Mouse (Mus musculus): Measurements from ENCODE around the gene Olfr1359.
"Not testable (repeated sequence)": the region's sequence is repeated elsewhere in the genome, so short reads cannot be mapped to it uniquely, and the experiment has no call there.

Olfr1359 gene

DNA sequence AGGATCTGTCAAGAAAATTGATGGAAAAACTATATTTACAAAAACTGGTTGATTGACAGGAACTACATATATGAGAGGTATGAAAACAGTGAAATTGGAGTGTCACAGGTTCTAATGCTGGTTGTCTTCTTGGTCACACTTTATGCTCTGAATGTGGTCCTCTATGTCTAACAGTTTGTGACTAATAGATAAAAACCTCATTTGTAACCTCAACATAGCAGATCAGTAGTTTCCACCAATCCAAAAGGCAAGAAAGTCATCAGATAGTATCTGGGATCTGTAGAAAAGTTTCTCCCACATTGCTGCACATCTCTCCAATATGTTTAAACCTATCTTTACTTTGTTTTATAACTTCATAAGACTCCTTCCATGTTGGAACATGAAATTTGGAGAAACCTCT lies 53.5 kb downstream of the Olfr1359 start:
- ChIA-PET POLR2A (interaction anchor here in 3 of 4 experiments (1.2 to 16.3 kb wide), 15 partner anchors 8 to 292 kb away, joined by 3 to 823 read pairs (median 22); partner anchors contain the start of genes Hist1h3i (in 3 of the 3), Hist1h1b (in 2 of the 3), Hist1h2ai (in 2 of the 3) and Hist1h2an (in 2 of the 3)), CTCF (no interaction called here)

DNA sequence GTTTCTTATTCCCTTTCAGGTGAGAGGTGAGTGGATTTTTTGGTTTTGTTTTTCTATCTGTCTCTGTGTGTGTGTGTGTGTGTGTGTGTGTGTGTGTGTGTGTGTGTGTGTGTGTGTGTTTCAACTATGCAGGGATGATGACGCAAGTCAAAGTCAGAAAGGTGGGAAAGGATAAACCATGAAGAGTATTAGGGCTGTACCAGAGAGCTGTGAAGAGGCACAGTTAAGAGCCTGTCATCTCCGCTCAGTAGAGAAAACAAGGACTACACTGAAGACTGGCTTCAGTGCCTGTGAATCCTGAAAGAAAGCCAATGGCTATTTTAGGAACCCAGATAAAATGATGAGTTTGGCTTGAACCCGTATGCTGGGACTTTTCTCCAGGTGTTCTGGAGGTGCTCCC lies 53.9 kb downstream of the Olfr1359 start:
- ChIA-PET POLR2A (interaction anchor here (0.5 to 16.3 kb wide), 31 partner anchors 10 to 1833 kb away, joined by 3 to 823 read pairs (median 21); partner anchors contain the start of genes Hist1h1b (in 4 of the 4), Hist1h2an (in 4 of the 4), Hist1h2bp (in 4 of the 4) and Hist1h4j (in 4 of the 4)), CTCF (interaction anchor here in 1 of 4 experiments (1.0 kb wide), 1 partner anchor 17 kb away, joined by 3 read pairs; the partner anchor contains the start of gene Hist1h4j)

DNA sequence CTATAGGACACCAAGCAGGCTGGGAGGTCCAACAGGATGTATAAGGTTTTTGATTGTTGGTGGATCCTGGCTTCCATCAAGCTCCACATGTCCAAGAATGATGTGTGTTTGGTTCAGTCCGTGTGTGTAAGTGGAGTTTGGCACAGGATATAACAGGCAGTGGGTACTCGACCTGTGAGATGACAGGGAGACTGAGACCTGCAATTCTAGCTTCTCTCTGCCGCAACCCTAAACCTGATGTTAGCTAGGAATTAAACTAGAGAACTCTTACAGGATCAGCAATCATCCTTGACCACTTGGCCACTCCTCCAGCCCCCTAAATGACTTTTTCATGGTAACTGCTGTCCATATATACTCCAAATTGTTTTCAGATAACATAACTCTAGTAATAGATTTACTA lies 54.4 kb downstream of the Olfr1359 start:
- POLR2A ChIA-PET, result interaction anchor here (0.5 to 16.3 kb wide), 47 partner anchors 9 to 1869 kb away, joined by 3 to 823 read pairs (median 12); partner anchors contain the start of genes Hist1h1b (in 4 of the 4), Hist1h2ai (in 4 of the 4), Hist1h2an (in 4 of the 4) and Hist1h2bl (in 4 of the 4)

DNA sequence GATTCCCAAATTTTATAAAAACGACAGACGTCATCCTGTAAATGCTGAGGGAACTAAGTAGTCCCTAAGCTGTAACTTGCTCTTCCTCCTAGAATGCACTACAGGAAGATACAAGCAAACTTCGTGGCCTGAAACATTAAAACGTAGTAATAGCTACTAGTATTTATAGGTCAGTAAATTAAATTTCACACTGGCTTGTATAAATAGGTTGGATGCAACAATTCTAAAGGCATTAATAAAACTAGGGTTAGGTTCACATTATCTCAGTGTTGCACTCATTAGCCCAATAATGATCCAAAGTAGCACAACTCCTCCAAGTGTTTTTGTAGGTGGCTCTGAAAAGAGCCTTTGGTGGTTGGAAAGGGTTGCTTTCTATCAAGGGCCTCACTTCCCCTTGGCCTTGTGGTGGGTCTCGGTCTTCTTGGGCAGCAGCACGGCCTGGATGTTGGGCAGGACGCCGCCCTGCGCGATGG lies 55.2 kb downstream of the Olfr1359 start:
- ChIA-PET POLR2A (interaction anchor here (0.6 to 16.3 kb wide), 68 partner anchors 8 to 1999 kb away, joined by 3 to 823 read pairs (median 9); partner anchors contain the start of genes Hist1h1b (in 4 of the 4), Hist1h2ai (in 4 of the 4), Hist1h2an (in 4 of the 4) and Hist1h2bl (in 4 of the 4)), CTCF (no interaction called here)

More for the DNA sequence above, 54.4 kb downstream of the Olfr1359 start:
- CTCF ChIA-PET, result interaction anchor here in 1 of 4 experiments (1.0 kb wide), 1 partner anchor 18 kb away, joined by 3 read pairs; the partner anchor contains the start of gene Hist1h4j

DNA sequence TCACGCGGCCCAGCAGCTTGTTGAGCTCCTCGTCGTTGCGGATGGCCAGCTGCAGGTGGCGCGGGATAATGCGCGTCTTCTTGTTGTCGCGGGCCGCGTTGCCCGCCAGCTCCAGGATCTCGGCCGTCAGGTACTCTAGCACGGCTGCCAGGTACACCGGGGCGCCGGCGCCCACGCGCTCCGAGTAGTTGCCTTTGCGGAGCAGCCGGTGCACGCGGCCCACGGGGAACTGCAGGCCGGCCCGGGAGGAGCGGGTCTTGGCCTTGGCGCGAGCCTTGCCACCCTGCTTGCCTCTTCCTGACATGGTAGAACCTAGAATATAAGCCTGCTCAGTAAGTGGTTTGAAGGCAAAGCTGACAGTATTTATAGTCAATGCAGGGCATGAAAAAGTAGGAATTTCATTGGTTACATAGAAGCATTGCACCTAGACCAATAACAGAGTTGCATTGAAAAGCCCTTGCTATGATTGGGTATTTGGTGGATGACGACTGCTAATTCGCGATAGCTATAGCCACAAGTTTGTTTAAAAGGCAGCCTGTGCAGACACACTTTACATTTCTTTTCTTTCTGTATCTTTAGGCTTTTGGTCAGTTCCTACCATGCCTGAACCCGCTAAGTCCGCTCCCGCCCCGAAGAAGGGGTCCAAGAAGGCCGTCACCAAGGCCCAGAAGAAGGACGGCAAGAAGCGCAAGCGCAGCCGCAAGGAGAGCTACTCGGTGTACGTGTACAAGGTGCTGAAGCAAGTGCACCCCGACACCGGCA lies 55.8 kb downstream of the Olfr1359 start, which contains the start of the genes Hist1h2ak and Hist1h2bn:
Hist1h2ak (minus strand) TSS at position 304 of the 762 bp plus-strand sequence.
Hist1h2bn (plus strand) TSS at position 600 of the 762 bp plus-strand sequence.
- POLR2A ChIA-PET, result interaction anchor here (0.5 to 16.3 kb wide), 101 partner anchors 8 to 1999 kb away, joined by 3 to 823 read pairs (median 5); partner anchors contain the start of genes Hist1h1b (in 4 of the 4), Hist1h2ai (in 4 of the 4), Hist1h2an (in 4 of the 4) and Hist1h2bl (in 4 of the 4)
- CTCF ChIA-PET, result not testable (repeated sequence)

DNA sequence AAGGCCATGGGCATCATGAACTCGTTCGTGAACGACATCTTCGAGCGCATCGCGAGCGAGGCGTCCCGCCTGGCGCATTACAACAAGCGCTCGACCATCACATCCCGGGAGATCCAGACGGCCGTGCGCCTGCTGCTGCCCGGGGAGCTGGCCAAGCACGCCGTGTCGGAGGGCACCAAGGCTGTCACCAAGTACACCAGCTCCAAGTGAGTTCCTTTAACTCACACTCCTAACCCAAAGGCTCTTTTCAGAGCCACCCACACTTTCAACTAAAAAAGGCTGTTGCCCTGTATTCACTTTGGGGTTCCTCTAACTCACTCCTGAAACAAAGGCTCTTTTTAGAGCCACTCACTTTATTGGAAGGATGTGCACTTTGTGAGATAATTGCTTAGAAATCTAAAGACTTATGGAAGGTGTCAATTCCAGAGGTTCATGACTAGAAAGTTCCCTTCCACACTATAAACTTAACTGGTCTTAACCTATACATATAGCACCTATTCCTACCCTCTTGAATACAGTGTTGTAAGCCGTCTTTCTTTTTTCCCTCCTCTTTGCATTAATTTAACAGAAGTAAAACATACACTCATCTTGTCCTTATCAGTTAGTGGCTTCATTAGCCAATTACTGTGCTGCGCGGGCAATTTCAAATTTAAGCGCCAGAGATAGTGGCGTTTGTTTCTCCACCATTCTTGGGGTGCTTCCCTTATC lies 56.5 kb downstream of the Olfr1359 start:
- CTCF ChIA-PET, result not testable (repeated sequence)
- POLR2A ChIA-PET, result interaction anchor here (0.5 to 16.3 kb wide), 89 partner anchors 7 to 1994 kb away, joined by 3 to 823 read pairs (median 5); partner anchors contain the start of genes Hist1h1b (in 4 of the 4), Hist1h2ai (in 4 of the 4), Hist1h2an (in 4 of the 4) and Hist1h2bl (in 4 of the 4)

DNA sequence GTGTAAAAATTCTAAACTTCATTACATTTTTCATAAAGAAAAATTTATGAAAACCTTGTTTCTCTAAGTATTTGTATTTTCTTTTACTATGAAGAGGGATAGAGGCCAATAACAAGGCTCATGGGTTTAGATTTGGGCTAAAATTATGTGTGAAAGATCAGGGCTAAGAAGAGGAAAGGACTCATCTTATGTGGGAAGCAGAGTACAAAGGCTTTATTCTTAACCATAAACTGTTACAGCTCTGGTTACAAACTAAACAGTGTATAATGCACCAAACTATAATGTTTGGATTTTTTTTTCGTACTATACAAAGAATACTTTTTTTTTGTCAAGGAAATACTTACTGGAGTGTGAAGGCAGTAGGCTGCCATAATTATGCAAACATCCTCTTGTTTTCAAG lies 57.8 kb downstream of the Olfr1359 start:
- ChIA-PET CTCF (no interaction called here), POLR2A (interaction anchor here in 2 of 4 experiments (1.9 to 16.3 kb wide), 5 partner anchors 23 to 280 kb away, joined by 4 to 823 read pairs (median 530); partner anchors contain the start of genes Hist1h1b (in 2 of the 2), Hist1h2an (in 2 of the 2), Hist1h2bp (in 2 of the 2) and Hist1h3i (in 2 of the 2))
